In genomic region chr16:24908926-24909325, GRCm38 (mm10) we compare ENCODE assay signal across 12 mouse cellular contexts.
DNase-seq lines count a peak whose midpoint lies in the region; ATAC-seq and TF ChIP-seq lines count a peak whose summit lies in the region.
"Had no signal": no experiment of that assay in that cellular context is flagged by ENCODE, and none has a peak within 500 bp of the region (broad histone marks: within the 10 kb centered on the region; RNA-seq: fewer than 3 reads in every experiment).

No protein-coding gene starts in this region.

- H3K9ac ChIP-seq in forebrain, embryonic 14.5 days (ENCODE audit: low read length): no peak overlapping the region
- H3K9ac ChIP-seq: kidney, embryonic 15.5 days; stomach, embryonic 15.5 days had no signal

- no peaks in the 10 kb centered on the region; the same call in 1 of the 2 replicates for H3K4me1 ChIP-seq in forebrain, embryonic 14.5 days (ENCODE audit: control insufficient read depth, insufficient read depth, low read length)
- H3K4me1 ChIP-seq in forebrain, embryonic 10.5 days: no peaks in the 10 kb centered on the region
- H3K4me1 ChIP-seq in cerebellum, adult 2 months (ENCODE audit: control insufficient read depth, insufficient read depth, low read length): peaks cover 18% of the 10 kb centered on the region; the same call in 1 of the 2 replicates

- peak; percentile 74 for DNase-seq in forebrain, embryonic 14.5 days (ENCODE audit: low spot score)
- no peak for DNase-seq in forebrain, embryonic 10.5 days (ENCODE audit: extremely low spot score, low spot score)
- DNase-seq in layer of hippocampus, adult 9-11 months: peak; percentile 32
- no peak for DNase-seq in layer of hippocampus, adult 8-10 months (ENCODE audit: low spot score in 2 of 2)
- peak; percentile 32 to 82 for DNase-seq in cerebellum, adult 2 months
- DNase-seq in heart, postnatal 25 days (ENCODE audit: low spot score): peak; percentile 24
- no peak for DNase-seq in kidney, postnatal 4 days
- no peak for DNase-seq in kidney, postnatal 25 days
- DNase-seq: left cerebral cortex, postnatal 4 days had no signal

- no peak for TF ChIP-seq CTCF in cerebellum, adult 2 months (IDR thresholded peaks at IDR 0.05; ENCODE audit: borderline replicate concordance, insufficient read depth, low read depth, low read length)

- 88% methylated on average over 1 of the region's 1 CpGs for WGBS in forebrain, embryonic 14.5 days
- WGBS in forebrain, embryonic 10.5 days: 94% methylated on average over 1 of the region's 1 CpGs
- 92% methylated on average over 1 of the region's 1 CpGs for WGBS in cerebellum, adult 2 months

- no peaks in the 10 kb centered on the region for H3K9me3 ChIP-seq in forebrain, embryonic 14.5 days (replicated peaks; ENCODE audit: control insufficient read depth, low read length)
- no peaks in the 10 kb centered on the region for H3K9me3 ChIP-seq in forebrain, embryonic 10.5 days
- H3K9me3 ChIP-seq: kidney, embryonic 15.5 days; megakaryocyte, embryonic 14.5 days; stomach, embryonic 15.5 days had no signal

- H3K36me3 ChIP-seq in forebrain, embryonic 14.5 days (ENCODE audit: control insufficient read depth, insufficient read depth, low read length): no peaks in the 10 kb centered on the region
- H3K36me3 ChIP-seq in forebrain, embryonic 10.5 days (replicated peaks): no peaks in the 10 kb centered on the region
- H3K36me3 ChIP-seq: kidney, embryonic 15.5 days; stomach, embryonic 15.5 days had no signal

- no peak for TF ChIP-seq POLR2A in cerebellum, adult 2 months (IDR thresholded peaks at IDR 0.05; ENCODE audit: borderline replicate concordance, insufficient read depth, low read length)

- H3K27ac ChIP-seq in forebrain, embryonic 14.5 days (ENCODE audit: low read depth, low read length): no peak overlapping the region
- H3K27ac ChIP-seq in forebrain, embryonic 10.5 days: no peak overlapping the region
- no peak overlapping the region for H3K27ac ChIP-seq in cerebellum, adult 2 months (ENCODE audit: insufficient read depth, low read length)
- H3K27ac ChIP-seq: kidney, embryonic 15.5 days; stomach, embryonic 15.5 days had no signal

- no peak overlapping the region for H3K4me2 ChIP-seq in forebrain, embryonic 14.5 days (ENCODE audit: low read length)
- H3K4me2 ChIP-seq: kidney, embryonic 15.5 days; stomach, embryonic 15.5 days had no signal

- no peak overlapping the region for H3K4me3 ChIP-seq in forebrain, embryonic 14.5 days (ENCODE audit: low read depth, low read length)
- no peak overlapping the region for H3K4me3 ChIP-seq in forebrain, embryonic 10.5 days
- H3K4me3 ChIP-seq in cerebellum, adult 2 months (replicated peaks; ENCODE audit: insufficient read depth, low read depth, low read length): no peak overlapping the region
- H3K4me3 ChIP-seq: kidney, embryonic 15.5 days; megakaryocyte, embryonic 14.5 days; stomach, embryonic 15.5 days had no signal

- intact Hi-C loops in heart, postnatal 25 days (cut with DNase I): no loop called here

- ATAC-seq in forebrain, embryonic 14.5 days: peak; percentile 62

- no peaks in the 10 kb centered on the region for H3K27me3 ChIP-seq in forebrain, embryonic 14.5 days (replicated peaks; ENCODE audit: control insufficient read depth, insufficient read depth, low read length)
- no peaks in the 10 kb centered on the region for H3K27me3 ChIP-seq in forebrain, embryonic 10.5 days (ENCODE audit: poor library complexity, severe bottlenecking)
- H3K27me3 ChIP-seq in cerebellum, adult 2 months (ENCODE audit: control insufficient read depth, insufficient read depth, low read length): no peaks in the 10 kb centered on the region
- H3K27me3 ChIP-seq: kidney, embryonic 15.5 days; megakaryocyte, embryonic 14.5 days; stomach, embryonic 15.5 days had no signal

Comparison
In these comparisons a context has a peak if more than half of its experiments do, and no peak if none do; other contexts are left out.
1. DNase-seq: peak in forebrain, embryonic 14.5 days (single experiment), layer of hippocampus, adult 9-11 months (single experiment), cerebellum, adult 2 months (2 of 2) and heart, postnatal 25 days (single experiment); none in forebrain, embryonic 10.5 days (single experiment), layer of hippocampus, adult 8-10 months (0 of 2), kidney, postnatal 4 days (0 of 2) and kidney, postnatal 25 days (0 of 2).